Mouse (Mus musculus): ENCODE measurements at regions not wholly inside any gene's neighbourhood (a gene's known extent, or its start where the extent isn't known, plus 50 kb on each side); places are given as distances from the start of the nearest gene placed in this dataset.

DNA sequence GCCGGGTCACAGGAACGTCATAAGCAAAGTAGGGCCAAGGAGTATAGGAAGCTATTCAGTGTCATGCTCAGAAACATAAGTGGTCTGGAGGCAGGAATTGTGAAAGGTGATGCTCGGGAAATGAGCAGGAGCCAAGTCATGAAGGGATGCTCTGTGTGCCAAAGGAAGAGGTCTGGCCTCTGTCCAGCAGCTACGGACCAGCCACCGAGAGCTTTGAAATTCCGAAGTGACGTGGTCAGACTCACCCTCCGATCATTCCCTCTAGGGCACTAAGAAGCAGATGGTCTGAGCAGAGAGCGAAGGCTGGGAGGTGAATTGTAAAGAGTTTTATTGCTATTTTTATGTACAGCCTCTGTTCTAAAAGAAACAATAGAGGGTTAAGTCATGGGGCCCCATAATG, 206.9 kb upstream of the Gm26657 start:
- H3K4me2 ChIP-seq (ENCODE audit: low read depth, low read length), result no peak overlapping the region
- no peak overlapping the region for H3K9ac ChIP-seq (ENCODE audit: low read length)
- H3K4me3 ChIP-seq (replicated peaks; ENCODE audit: low read length), result no peak overlapping the region
- 67% methylated on average over 9 of the region's 9 CpGs for WGBS
- H3K27ac ChIP-seq (ENCODE audit: low read length), result peak overlapping the region; percentile 29
- ATAC-seq (ENCODE audit: insufficient read depth, low FRiP score), result no peak
- H3K27me3 ChIP-seq (ENCODE audit: control insufficient read depth, insufficient read depth, low read length), result no peaks in the 10 kb centered on the region
- no peaks in the 10 kb centered on the region for H3K36me3 ChIP-seq (ENCODE audit: control insufficient read depth, insufficient read depth, low read length)
- H3K9me3 ChIP-seq (replicated peaks; ENCODE audit: control insufficient read depth, low read length), result no peaks in the 10 kb centered on the region
- H3K4me1 ChIP-seq (ENCODE audit: control insufficient read depth, insufficient read depth, low read length), result 0 out of 2 replicates have a peak, but pooled peaks cover 4% of the 10 kb centered on the region

DNA sequence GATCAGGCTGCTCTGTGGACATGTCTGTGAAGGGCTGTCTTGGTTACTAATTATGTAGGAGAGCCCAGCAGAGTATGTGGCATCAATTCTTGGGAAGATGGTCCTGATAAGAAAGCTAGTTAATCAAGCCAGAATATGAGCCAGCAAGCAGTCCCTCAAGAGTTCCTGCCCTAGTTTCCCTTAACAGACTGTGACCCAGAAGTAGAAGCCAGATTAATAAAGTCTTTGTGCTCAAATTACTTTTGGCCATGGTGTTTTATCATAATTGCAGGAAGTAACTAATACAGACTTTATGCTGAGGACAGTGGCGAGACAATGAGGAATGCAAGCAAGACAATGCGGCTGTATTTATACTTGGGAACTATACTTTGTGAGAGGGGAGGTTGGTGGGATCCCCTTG, 211.3 kb upstream of the Gm26657 start:
- Histone ChIP-seq H3K27ac (ENCODE audit: low read length) (no peak overlapping the region), H3K27me3 (ENCODE audit: control insufficient read depth, insufficient read depth, low read length) (no peaks in the 10 kb centered on the region), H3K4me2 (ENCODE audit: low read depth, low read length) (no peak overlapping the region), H3K4me3 (replicated peaks; ENCODE audit: low read length) (no peak overlapping the region), H3K9ac (ENCODE audit: low read length) (no peak overlapping the region), H3K36me3 (ENCODE audit: control insufficient read depth, insufficient read depth, low read length) (no peaks in the 10 kb centered on the region), H3K4me1 (ENCODE audit: control insufficient read depth, insufficient read depth, low read length) (0 out of 2 replicates have a peak, but pooled peaks cover 4% of the 10 kb centered on the region), H3K9me3 (replicated peaks; ENCODE audit: control insufficient read depth, low read length) (no peaks in the 10 kb centered on the region)
- WGBS, result 80% methylated on average over 2 of the region's 2 CpGs
- ATAC-seq (ENCODE audit: insufficient read depth, low FRiP score), result no peak

- no peaks in the 10 kb centered on the region for H3K36me3 ChIP-seq (ENCODE audit: control insufficient read depth, insufficient read depth, low read length)
- H3K27ac ChIP-seq (ENCODE audit: low read length), result no peak overlapping the region
- no peak for ATAC-seq (ENCODE audit: insufficient read depth, low FRiP score)
These were observed 215.4 kb upstream of the Gm26657 start for GRCm38 (mm10) chr4:56524430-56524985.

GRCm38 (mm10) chr4:56507770-56508169, 232.1 kb upstream of the Gm26657 start:
- no peak overlapping the region for H3K4me2 ChIP-seq (ENCODE audit: low read depth, low read length)
- H3K27me3 ChIP-seq (ENCODE audit: control insufficient read depth, insufficient read depth, low read length), result no peaks in the 10 kb centered on the region
- WGBS, result 87% methylated on average over 4 of the region's 4 CpGs
- no peak overlapping the region for H3K9ac ChIP-seq (ENCODE audit: low read length)
- no peaks in the 10 kb centered on the region for H3K4me1 ChIP-seq (ENCODE audit: control insufficient read depth, insufficient read depth, low read length)
- H3K27ac ChIP-seq (ENCODE audit: low read length), result no peak overlapping the region
- H3K4me3 ChIP-seq (replicated peaks; ENCODE audit: low read length), result no peak overlapping the region
- H3K9me3 ChIP-seq (replicated peaks; ENCODE audit: control insufficient read depth, low read length), result no peaks in the 10 kb centered on the region
- no peaks in the 10 kb centered on the region for H3K36me3 ChIP-seq (ENCODE audit: control insufficient read depth, insufficient read depth, low read length)
- ATAC-seq (ENCODE audit: insufficient read depth, low FRiP score), result no peak

More at GRCm38 (mm10) chr4:56524430-56524985, 215.4 kb upstream of the Gm26657 start:
- Histone ChIP-seq H3K9me3 (replicated peaks; ENCODE audit: control insufficient read depth, low read length) (no peaks in the 10 kb centered on the region), H3K9ac (ENCODE audit: low read length) (no peak overlapping the region), H3K4me1 (ENCODE audit: control insufficient read depth, insufficient read depth, low read length) (no peaks in the 10 kb centered on the region), H3K4me3 (replicated peaks; ENCODE audit: low read length) (no peak overlapping the region), H3K4me2 (ENCODE audit: low read depth, low read length) (no peak overlapping the region), H3K27me3 (ENCODE audit: control insufficient read depth, insufficient read depth, low read length) (no peaks in the 10 kb centered on the region)
- 89% methylated on average over 6 of the region's 6 CpGs for WGBS

DNA sequence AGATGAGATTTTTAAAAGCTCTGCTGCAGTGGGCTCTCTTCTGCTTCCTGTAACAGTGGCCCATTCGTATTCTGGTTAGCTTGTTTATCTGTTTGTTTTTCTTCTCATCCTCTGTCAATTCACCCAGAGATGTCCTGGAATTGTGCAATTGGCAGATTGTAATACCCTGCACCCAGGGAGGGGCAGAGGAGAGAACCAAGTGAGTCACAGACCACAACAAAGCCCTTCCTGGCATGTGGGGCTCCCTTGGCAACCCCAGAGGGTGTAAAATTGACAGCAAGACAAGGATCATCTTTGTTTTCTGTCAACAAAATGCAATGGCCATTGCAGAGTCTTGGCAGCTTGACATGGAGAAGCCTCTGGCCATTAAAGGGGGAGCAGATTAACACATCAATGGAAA, 233.1 kb upstream of the Gm26657 start:
- 66% methylated on average over 1 of the region's 1 CpGs for WGBS

GRCm38 (mm10) chr4:56506067-56506466, 233.8 kb upstream of the Gm26657 start:
- Histone ChIP-seq H3K27me3 (ENCODE audit: control insufficient read depth, insufficient read depth, low read length) (no peaks in the 10 kb centered on the region), H3K36me3 (ENCODE audit: control insufficient read depth, insufficient read depth, low read length) (no peaks in the 10 kb centered on the region), H3K4me2 (ENCODE audit: low read depth, low read length) (no peak overlapping the region), H3K27ac (ENCODE audit: low read length) (no peak overlapping the region), H3K4me3 (replicated peaks; ENCODE audit: low read length) (no peak overlapping the region), H3K4me1 (ENCODE audit: control insufficient read depth, insufficient read depth, low read length) (no peaks in the 10 kb centered on the region), H3K9me3 (replicated peaks; ENCODE audit: control insufficient read depth, low read length) (no peaks in the 10 kb centered on the region), H3K9ac (ENCODE audit: low read length) (no peak overlapping the region)
- WGBS, result 53% methylated on average over 1 of the region's 1 CpGs
- no peak for ATAC-seq (ENCODE audit: insufficient read depth, low FRiP score)

More for the DNA sequence above, 233.1 kb upstream of the Gm26657 start:
- Histone ChIP-seq H3K9ac (ENCODE audit: low read length) (no peak overlapping the region), H3K27ac (ENCODE audit: low read length) (no peak overlapping the region), H3K4me2 (ENCODE audit: low read depth, low read length) (no peak overlapping the region), H3K4me1 (ENCODE audit: control insufficient read depth, insufficient read depth, low read length) (no peaks in the 10 kb centered on the region), H3K27me3 (ENCODE audit: control insufficient read depth, insufficient read depth, low read length) (no peaks in the 10 kb centered on the region), H3K36me3 (ENCODE audit: control insufficient read depth, insufficient read depth, low read length) (no peaks in the 10 kb centered on the region), H3K4me3 (replicated peaks; ENCODE audit: low read length) (no peak overlapping the region), H3K9me3 (replicated peaks; ENCODE audit: control insufficient read depth, low read length) (no peaks in the 10 kb centered on the region)
- ATAC-seq (ENCODE audit: insufficient read depth, low FRiP score), result no peak

GRCm38 (mm10) chr4:56492537-56493221, 247.2 kb upstream of the Gm26657 start:
- no peaks in the 10 kb centered on the region for H3K4me1 ChIP-seq (ENCODE audit: control insufficient read depth, insufficient read depth, low read length)
- H3K36me3 ChIP-seq (ENCODE audit: control insufficient read depth, insufficient read depth, low read length), result no peaks in the 10 kb centered on the region
- H3K4me3 ChIP-seq (replicated peaks; ENCODE audit: low read length), result no peak overlapping the region
- no peaks in the 10 kb centered on the region for H3K27me3 ChIP-seq (ENCODE audit: control insufficient read depth, insufficient read depth, low read length)
- 23% methylated on average over 16 of the region's 16 CpGs for WGBS
- H3K4me2 ChIP-seq (ENCODE audit: low read depth, low read length), result peak overlapping the region; percentile 26; the same call in 1 of the 2 replicates
- peak; percentile 72; the same call in 1 of the 2 replicates for ATAC-seq (ENCODE audit: insufficient read depth, low FRiP score)
- H3K9me3 ChIP-seq (replicated peaks; ENCODE audit: control insufficient read depth, low read length), result no peaks in the 10 kb centered on the region
- H3K9ac ChIP-seq (ENCODE audit: low read length), result no peak overlapping the region
- peak overlapping the region; percentile 7; the same call in 1 of the 2 replicates for H3K27ac ChIP-seq (ENCODE audit: low read length)

DNA sequence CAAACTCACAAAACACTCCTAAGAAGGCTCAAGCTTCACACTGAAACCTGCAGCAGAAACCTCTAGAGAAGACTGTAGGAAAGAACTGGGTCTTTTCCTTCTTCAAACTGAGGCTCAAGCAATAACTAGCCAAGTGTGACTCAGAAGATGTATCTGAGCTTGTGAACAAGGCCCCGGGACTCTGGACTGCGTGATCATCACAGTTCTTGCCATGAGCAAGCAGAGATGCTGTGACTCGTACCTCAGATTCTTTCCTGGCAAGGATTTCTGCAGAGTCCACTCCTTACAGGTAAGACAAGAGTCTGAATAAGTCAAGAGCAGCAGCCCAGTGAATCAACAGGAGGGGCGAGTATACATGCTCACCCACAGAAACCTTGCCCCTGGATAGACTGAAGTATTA, 250.5 kb upstream of the Gm26657 start:
- Histone ChIP-seq H3K4me2 (ENCODE audit: low read depth, low read length) (no peak overlapping the region), H3K27ac (ENCODE audit: low read length) (no peak overlapping the region), H3K27me3 (ENCODE audit: control insufficient read depth, insufficient read depth, low read length) (no peaks in the 10 kb centered on the region), H3K9me3 (replicated peaks; ENCODE audit: control insufficient read depth, low read length) (no peaks in the 10 kb centered on the region), H3K4me1 (ENCODE audit: control insufficient read depth, insufficient read depth, low read length) (no peaks in the 10 kb centered on the region), H3K4me3 (replicated peaks; ENCODE audit: low read length) (no peak overlapping the region), H3K36me3 (ENCODE audit: control insufficient read depth, insufficient read depth, low read length) (no peaks in the 10 kb centered on the region), H3K9ac (ENCODE audit: low read length) (no peak overlapping the region)
- 80% methylated on average over 4 of the region's 4 CpGs for WGBS
- no peak for ATAC-seq (ENCODE audit: insufficient read depth, low FRiP score)

DNA sequence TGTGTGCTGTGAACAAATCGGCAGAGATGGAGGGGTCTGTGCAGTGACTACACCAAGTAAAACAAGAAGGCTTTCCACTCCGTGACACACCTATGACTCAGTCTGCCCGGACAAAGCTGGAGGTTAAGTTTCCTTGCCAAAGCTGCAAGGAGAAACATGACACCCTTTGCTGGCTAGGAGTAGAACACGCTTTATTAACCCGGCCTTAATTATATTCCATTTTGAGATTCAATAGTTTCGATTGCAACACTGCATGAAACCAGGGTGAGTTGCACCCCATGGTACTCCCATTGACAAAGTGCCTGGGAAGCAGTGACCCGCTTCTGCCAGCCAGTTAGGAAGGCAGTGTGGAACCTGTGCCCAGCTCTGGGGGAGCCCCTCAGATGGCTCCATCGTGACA, 256.2 kb upstream of the Gm26657 start:
- H3K4me1 ChIP-seq (ENCODE audit: control insufficient read depth, insufficient read depth, low read length), result no peaks in the 10 kb centered on the region
- no peak overlapping the region for H3K9ac ChIP-seq (ENCODE audit: low read length)
- H3K36me3 ChIP-seq (ENCODE audit: control insufficient read depth, insufficient read depth, low read length), result no peaks in the 10 kb centered on the region
- no peak overlapping the region for H3K4me2 ChIP-seq (ENCODE audit: low read depth, low read length)
- H3K27me3 ChIP-seq (ENCODE audit: control insufficient read depth, insufficient read depth, low read length), result no peaks in the 10 kb centered on the region
- H3K9me3 ChIP-seq (replicated peaks; ENCODE audit: control insufficient read depth, low read length), result no peaks in the 10 kb centered on the region
- H3K27ac ChIP-seq (ENCODE audit: low read length), result no peak overlapping the region
- WGBS, result 82% methylated on average over 8 of the region's 8 CpGs
- no peak for ATAC-seq (ENCODE audit: insufficient read depth, low FRiP score)
- H3K4me3 ChIP-seq (replicated peaks; ENCODE audit: low read length), result no peak overlapping the region

Data from stomach, embryonic 16.5 days (tissue).